Comparison of ENCODE assay signal across 15 mouse cellular contexts in the genomic region with DNA sequence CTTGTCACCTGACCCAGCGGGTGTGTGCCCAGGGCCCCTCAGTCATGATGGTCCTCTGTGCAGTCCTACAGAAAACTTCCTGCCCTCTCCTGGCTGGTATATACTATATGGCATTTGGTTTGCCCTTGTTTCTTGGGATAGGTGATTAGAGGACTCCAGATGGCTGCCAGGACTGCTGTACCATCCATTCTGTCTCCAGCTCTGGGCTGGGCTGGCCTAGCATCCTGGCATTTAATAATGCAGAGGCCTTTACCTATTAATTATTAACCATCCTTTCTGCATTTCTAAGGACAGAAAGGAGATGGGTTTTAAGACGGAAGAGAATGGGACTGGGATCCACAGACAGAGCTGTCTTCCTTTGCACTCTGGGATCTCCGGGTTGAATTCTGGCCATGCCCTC.
DNase-seq lines count a peak whose midpoint lies in the region; ATAC-seq lines count a peak whose summit lies in the region.
"Had no signal": no experiment of that assay in that cellular context is flagged by ENCODE, and none has a peak within 500 bp of the region (broad histone marks: within the 10 kb centered on the region; RNA-seq: fewer than 3 reads in every experiment).

No protein-coding gene starts in this region.

- intact Hi-C loops in heart, postnatal 25 days (cut with DNase I), result no loop called here

- H3K9ac ChIP-seq in forebrain, embryonic 14.5 days (ENCODE audit: low read length), result no peak overlapping the region
- no peak overlapping the region for H3K9ac ChIP-seq in forebrain, embryonic 12.5 days
- H3K9ac ChIP-seq in neural tube, embryonic 12.5 days, result no peak overlapping the region
- 0 out of 2 replicates have a peak overlapping the region, but pooled peaks have one; percentile 9 for H3K9ac ChIP-seq in midbrain, embryonic 14.5 days (replicated peaks; ENCODE audit: low read length)
- H3K9ac ChIP-seq: embryonic facial prominence, embryonic 12.5 days; liver, embryonic 13.5 days had no signal

- H3K27ac ChIP-seq in forebrain, embryonic 14.5 days (ENCODE audit: low read depth, low read length), result peak overlapping the region; percentile 80
- H3K27ac ChIP-seq in forebrain, embryonic 12.5 days, result no peak overlapping the region
- H3K27ac ChIP-seq in neural tube, embryonic 12.5 days, result no peak overlapping the region
- peak overlapping the region; percentile 86 for H3K27ac ChIP-seq in midbrain, embryonic 14.5 days (replicated peaks; ENCODE audit: low read depth, low read length)
- H3K27ac ChIP-seq: liver, embryonic 13.5 days had no signal

- peak; percentile 61 for ATAC-seq in forebrain, embryonic 14.5 days
- no peak for ATAC-seq in forebrain, embryonic 12.5 days (ENCODE audit: low FRiP score)
- ATAC-seq in neural tube, embryonic 12.5 days (ENCODE audit: low FRiP score, low read depth), result 0 out of 2 replicates have a peak, but pooled peaks have one; percentile 8
- ATAC-seq in midbrain, embryonic 14.5 days (ENCODE audit: low FRiP score, low TSS enrichment), result peak; percentile 47; the same call in 1 of the 2 replicates
- ATAC-seq in erythroid progenitor cell, adult 5-6 weeks (replicated peaks; ENCODE audit: low FRiP score, poor library complexity, severe bottlenecking), result no peak

- no peak overlapping the region for H3K4me3 ChIP-seq in forebrain, embryonic 14.5 days (ENCODE audit: low read depth, low read length)
- H3K4me3 ChIP-seq in forebrain, embryonic 12.5 days (replicated peaks), result no peak overlapping the region
- H3K4me3 ChIP-seq in neural tube, embryonic 12.5 days, result no peak overlapping the region
- no peak overlapping the region for H3K4me3 ChIP-seq in midbrain, embryonic 14.5 days (replicated peaks; ENCODE audit: low read depth, low read length)
- H3K4me3 ChIP-seq: embryonic facial prominence, embryonic 12.5 days; liver, embryonic 13.5 days had no signal

- H3K9me3 ChIP-seq in forebrain, embryonic 14.5 days (replicated peaks; ENCODE audit: control insufficient read depth, low read length), result no peaks in the 10 kb centered on the region
- H3K9me3 ChIP-seq in forebrain, embryonic 12.5 days, result no peaks in the 10 kb centered on the region
- H3K9me3 ChIP-seq in neural tube, embryonic 12.5 days, result no peaks in the 10 kb centered on the region
- no peaks in the 10 kb centered on the region for H3K9me3 ChIP-seq in midbrain, embryonic 14.5 days (ENCODE audit: control insufficient read depth, low read length)
- H3K9me3 ChIP-seq: embryonic facial prominence, embryonic 12.5 days; liver, embryonic 13.5 days had no signal

- DNase-seq in forebrain, embryonic 14.5 days (ENCODE audit: low spot score), result no peak
- no peak for DNase-seq in neural tube, embryonic 10.5 days (ENCODE audit: extremely low spot score, low spot score)
- peak; percentile 53 for DNase-seq in midbrain, embryonic 14.5 days
- DNase-seq in retina, postnatal 1 day, result peak; percentile 30
- DNase-seq in heart, postnatal 25 days (ENCODE audit: low spot score), result no peak
- DNase-seq: adrenal gland, postnatal 36 days; heart, postnatal 10 days; kidney, adult 8-10 months; liver, embryonic 13.5 days; lung, postnatal 36 days; thymus, adult 18-20 months had no signal

- H3K4me1 ChIP-seq in forebrain, embryonic 14.5 days (ENCODE audit: control insufficient read depth, insufficient read depth, low read length), result peaks cover 16% of the 10 kb centered on the region
- H3K4me1 ChIP-seq in forebrain, embryonic 12.5 days, result peaks cover 23% of the 10 kb centered on the region
- H3K4me1 ChIP-seq in neural tube, embryonic 12.5 days, result peaks cover 27% of the 10 kb centered on the region; the same call in 1 of the 2 replicates
- H3K4me1 ChIP-seq in midbrain, embryonic 14.5 days (ENCODE audit: control insufficient read depth, insufficient read depth, low read length), result peaks cover 37% of the 10 kb centered on the region
- H3K4me1 ChIP-seq: embryonic facial prominence, embryonic 12.5 days; liver, embryonic 13.5 days had no signal

- no peaks in the 10 kb centered on the region for H3K27me3 ChIP-seq in forebrain, embryonic 14.5 days (replicated peaks; ENCODE audit: control insufficient read depth, insufficient read depth, low read length)
- H3K27me3 ChIP-seq in forebrain, embryonic 12.5 days, result no peaks in the 10 kb centered on the region
- no peaks in the 10 kb centered on the region for H3K27me3 ChIP-seq in neural tube, embryonic 12.5 days (replicated peaks)
- no peaks in the 10 kb centered on the region for H3K27me3 ChIP-seq in midbrain, embryonic 14.5 days (ENCODE audit: control insufficient read depth, insufficient read depth, low read length)
- H3K27me3 ChIP-seq: embryonic facial prominence, embryonic 12.5 days; liver, embryonic 13.5 days had no signal

- H3K36me3 ChIP-seq in forebrain, embryonic 14.5 days (ENCODE audit: control insufficient read depth, insufficient read depth, low read length), result no peaks in the 10 kb centered on the region
- H3K36me3 ChIP-seq in forebrain, embryonic 12.5 days (replicated peaks), result no peaks in the 10 kb centered on the region
- no peaks in the 10 kb centered on the region for H3K36me3 ChIP-seq in neural tube, embryonic 12.5 days
- no peaks in the 10 kb centered on the region for H3K36me3 ChIP-seq in midbrain, embryonic 14.5 days (ENCODE audit: control insufficient read depth, insufficient read depth, low read length)
- H3K36me3 ChIP-seq: embryonic facial prominence, embryonic 12.5 days; liver, embryonic 13.5 days had no signal

- 82% methylated on average over 3 of the region's 3 CpGs for WGBS in forebrain, embryonic 14.5 days
- WGBS in forebrain, embryonic 12.5 days, result 88% methylated on average over 3 of the region's 3 CpGs
- WGBS in neural tube, embryonic 12.5 days, result 62% methylated on average over 3 of the region's 3 CpGs
- 72% methylated on average over 3 of the region's 3 CpGs for WGBS in midbrain, embryonic 14.5 days

- H3K4me2 ChIP-seq in forebrain, embryonic 14.5 days (ENCODE audit: low read length), result no peak overlapping the region
- no peak overlapping the region for H3K4me2 ChIP-seq in forebrain, embryonic 12.5 days
- H3K4me2 ChIP-seq in neural tube, embryonic 12.5 days (replicated peaks), result no peak overlapping the region
- no peak overlapping the region for H3K4me2 ChIP-seq in midbrain, embryonic 14.5 days (ENCODE audit: low read length)
- H3K4me2 ChIP-seq: embryonic facial prominence, embryonic 12.5 days; liver, embryonic 13.5 days had no signal

Comparison
In these comparisons a context has a peak if more than half of its experiments do, and no peak if none do; other contexts are left out.
1. ATAC-seq: peak in forebrain, embryonic 14.5 days (single experiment), neural tube, embryonic 12.5 days (single experiment) and midbrain, embryonic 14.5 days (single experiment); none in forebrain, embryonic 12.5 days (single experiment) and erythroid progenitor cell, adult 5-6 weeks (single experiment).
2. H3K27ac ChIP-seq: peak in forebrain, embryonic 14.5 days (single experiment) and midbrain, embryonic 14.5 days (single experiment); none in forebrain, embryonic 12.5 days (single experiment) and neural tube, embryonic 12.5 days (single experiment).
3. DNase-seq: peak in midbrain, embryonic 14.5 days (single experiment) and retina, postnatal 1 day (single experiment); none in forebrain, embryonic 14.5 days (single experiment), neural tube, embryonic 10.5 days (single experiment) and heart, postnatal 25 days (single experiment).